Mouse (Mus musculus) adipocyte (in vitro differentiated cells): ENCODE measurements around the gene Rpl23a.
"Not testable (repeated sequence)": the region's sequence is repeated elsewhere in the genome, so short reads cannot be mapped to it uniquely, and the experiment has no call there.

Experiments
- DNase-seq: peaks from one replicate; pipeline ENCODE4 v3.0.0-alpha.2; 2016; ENCODE audit warnings: low spot score

The Rpl23a gene

DNA sequence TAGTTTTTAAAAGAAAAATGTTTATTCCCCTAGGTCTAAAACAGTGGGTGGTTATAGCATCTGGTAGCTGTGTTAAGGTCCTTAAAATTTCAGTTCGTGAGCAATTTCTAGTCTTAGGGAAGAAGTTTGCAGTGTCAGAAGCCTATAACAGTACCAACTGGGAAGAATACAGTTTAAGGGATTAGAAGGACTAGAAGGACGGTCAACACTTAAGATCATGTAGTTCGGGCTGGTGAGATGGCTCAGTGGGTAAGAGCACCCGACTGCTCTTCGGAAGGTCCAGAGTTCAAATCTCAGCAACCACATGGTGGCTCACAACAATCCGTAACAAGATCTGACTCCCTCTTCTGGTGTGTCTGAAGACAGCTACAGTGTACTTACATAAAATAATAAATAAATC lies 1.3 kb upstream of the Rpl23a start:
- not testable (repeated sequence) for DNase-seq

DNA sequence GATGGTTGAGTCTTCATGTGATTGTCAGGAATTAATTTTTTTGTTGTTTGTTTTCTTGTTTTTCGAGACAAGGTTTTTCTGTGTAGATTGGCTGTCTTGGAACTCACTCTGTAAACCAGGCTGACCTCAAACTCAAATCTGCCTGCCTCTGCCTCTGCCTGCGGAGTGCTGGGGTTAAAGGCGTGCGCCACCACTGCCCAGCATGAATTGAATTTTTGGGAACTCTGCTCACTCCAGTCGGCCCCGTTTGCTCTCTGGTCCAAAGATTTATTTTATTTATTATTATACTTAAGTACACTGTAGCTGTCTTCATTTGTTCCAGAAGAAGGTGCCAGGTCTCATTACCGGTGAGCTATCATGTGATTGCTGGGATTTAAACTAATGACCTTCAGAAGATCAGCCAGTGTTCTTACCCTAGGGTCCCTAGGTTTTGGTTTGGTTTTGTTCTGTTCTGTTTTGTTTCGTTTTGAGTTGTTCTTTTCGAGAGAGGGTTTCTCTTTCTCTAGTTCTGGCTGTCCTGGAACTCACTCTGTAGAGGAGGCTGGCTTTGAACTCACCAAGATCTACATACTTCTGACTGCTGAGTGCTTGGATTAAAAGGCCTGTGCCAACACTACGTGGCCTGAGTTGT lies 615 bp upstream of the Rpl23a start:
- DNase-seq = peak; percentile 46

DNA sequence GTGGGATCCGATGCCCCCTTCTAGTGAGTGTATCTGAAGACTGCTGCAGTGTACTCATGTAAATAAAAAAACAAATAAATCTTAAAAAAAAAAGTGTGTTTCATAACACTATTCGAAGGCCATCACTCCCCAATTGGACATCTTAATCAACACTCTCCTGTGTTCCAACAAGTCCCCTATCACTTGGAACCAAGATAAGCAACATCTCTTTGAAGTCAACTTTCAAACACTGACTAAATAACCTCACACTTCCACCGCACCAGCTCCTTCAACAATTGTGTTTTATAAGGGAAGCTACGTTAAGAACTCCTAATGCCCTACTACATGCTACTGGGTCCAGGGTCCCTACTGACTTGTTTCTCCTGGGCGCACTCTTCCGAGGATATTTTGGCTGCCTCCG lies 934 bp downstream of the Rpl23a start:
- DNase-seq = no peak

DNA sequence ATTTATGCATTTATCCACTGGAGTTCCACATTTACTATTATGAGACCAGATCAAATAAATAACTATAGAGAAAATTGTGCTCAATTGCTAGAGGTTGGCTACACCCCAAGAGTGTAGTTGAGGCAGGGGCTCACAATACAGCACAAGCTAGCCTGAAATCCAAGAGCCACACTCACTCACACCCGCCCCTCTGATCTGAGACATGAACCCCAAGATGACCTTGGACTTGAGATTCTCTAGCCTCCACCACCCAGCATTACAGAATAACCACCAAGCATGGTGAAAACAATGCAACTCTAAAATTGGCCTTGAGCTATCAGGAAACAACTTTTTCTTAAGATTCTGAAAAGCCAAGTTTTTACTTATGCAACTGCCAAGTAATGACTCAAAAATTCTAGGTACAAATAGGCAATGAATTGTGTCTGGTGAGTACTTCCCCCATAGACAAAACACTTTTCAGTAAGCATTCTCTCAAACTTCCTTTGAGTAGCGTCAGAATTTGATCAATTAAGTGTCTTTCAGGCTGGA lies 1.5 kb downstream of the Rpl23a start:
- no peak for DNase-seq

DNA sequence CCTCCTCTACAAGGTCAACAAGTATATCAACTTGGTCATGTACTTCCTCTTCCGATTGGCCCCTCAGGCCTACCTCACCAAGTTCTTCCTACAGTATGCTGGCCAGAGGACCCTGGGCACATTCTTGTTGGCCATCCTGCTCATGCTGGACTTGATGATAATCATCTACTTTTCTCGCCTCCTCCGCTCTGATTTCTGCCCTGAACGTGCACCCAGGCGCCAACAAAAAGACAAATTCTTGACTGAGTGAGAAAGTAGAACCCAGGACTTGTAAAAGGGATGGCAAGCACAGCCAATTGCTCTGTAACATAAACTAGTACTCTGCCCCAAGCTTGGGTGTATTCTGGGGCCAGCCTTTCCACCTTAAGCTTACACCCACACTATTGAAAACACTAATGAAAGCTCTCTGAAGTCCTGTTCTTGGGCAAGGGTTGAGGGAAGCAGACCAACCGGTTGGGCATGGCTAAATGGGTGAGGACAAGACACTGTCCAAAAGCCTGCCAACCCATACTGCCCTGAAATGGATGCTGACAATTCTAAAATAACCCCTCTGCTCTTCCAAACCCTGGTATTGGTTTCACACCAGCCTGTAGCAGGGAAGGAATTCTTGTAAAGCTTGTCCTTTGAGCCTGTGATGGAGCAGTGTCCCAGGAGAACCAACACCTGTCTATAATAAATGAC lies 3.2 kb downstream of the Rpl23a start:
- no peak for DNase-seq

DNA sequence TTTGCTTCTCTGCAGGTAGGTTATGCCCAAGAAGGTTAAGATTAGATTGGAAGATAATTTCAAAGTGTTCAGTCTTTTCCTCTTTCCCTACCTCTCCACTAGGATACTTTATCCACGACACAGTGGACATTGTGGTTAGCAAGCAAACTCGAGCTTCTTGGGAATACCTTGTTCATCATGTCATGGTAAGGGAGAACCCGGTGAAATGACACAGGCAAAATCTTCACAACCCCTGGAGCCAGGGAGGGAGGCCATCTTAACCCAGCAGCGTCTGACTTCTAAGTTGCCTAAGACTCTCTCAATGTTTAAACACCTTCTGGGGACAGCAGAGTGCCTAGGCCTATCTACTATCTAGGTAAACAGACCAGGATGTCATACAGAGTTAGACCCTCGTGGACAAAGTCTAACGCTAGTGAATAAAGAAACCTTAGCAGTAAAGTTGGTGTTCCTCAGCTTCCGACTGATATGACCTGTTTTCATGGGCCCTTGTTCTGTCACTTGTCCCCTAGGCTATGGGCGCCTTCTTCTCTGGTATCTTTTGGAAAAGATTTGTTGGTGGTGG lies 3.9 kb downstream of the Rpl23a start:
- DNase-seq = no peak

DNA sequence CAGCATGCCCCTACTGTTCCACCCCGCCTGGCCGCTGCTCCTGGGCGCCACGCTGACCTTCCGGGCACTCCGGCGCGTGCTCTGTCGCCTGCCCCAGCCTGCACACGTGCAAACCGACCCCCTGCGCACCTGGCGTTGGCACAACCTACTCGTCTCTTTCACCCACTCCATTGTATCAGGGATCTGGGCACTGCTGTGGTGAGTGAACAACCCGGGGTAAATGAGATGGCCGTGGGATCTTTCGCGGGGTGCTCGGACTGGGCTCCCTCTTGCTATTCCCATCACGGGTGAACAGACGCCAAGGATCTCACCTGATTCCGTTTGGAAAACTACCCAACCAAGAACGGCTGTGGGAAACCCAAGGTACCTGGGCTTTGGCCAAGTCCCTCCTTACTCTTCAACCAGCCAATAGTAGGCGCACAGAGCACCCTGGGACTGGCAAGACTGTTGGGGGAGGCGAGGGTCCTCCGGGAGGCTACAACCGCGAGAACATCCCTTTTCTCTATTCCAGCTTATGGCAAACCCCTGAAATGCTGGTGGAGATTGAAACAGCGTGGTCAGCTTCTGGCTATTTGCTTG lies 4.4 kb downstream of the Rpl23a start:
- DNase-seq = peak; percentile 83

DNA sequence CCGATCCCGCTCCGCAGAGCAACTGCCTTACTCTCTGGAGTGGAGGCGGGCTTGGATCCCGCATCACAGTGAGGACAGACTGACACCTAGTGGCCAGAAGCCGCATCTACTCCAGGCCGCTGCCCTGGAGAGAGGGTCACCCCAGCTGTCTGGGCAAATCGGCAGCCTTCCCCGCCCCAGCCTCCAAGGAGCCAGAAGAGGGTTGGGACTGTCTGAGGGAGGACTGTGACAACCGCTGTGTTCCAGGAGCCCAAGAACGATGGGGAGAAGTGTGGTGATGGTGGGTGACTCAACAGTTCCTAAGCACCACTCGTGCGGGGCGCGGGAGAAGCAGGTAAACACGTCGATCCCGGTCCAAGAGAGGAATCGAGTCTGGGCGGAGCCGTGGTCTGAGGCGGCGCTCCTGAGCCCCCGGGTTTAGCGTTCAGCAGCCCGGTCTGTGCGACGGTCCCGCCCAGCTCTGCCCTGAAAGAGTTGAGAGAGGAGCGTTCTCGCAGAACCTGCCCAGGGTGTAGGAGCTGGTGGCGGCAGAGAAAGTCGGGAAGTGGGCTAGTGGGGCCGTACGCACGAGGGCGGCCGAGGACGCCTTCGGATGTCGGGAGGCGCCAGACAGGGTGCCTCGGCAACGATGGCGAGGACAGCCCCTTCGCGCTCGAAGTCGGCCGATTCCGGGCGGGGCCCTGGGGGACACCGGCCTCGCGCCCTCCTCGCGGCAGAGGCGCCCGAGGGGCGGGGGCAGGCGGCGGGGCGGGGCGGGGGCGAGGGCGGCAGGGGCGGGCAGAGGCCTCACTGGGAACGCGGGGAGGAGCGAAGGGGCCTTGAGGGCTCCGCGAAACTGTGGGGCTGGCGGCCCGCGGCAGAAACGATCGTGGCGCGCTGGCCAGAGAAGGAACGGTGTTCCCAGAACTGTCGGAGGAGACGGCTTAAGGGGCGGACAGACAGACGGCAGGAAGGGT lies 5.2 kb downstream of the Rpl23a start:
- peak; percentile 98 for DNase-seq

DNA sequence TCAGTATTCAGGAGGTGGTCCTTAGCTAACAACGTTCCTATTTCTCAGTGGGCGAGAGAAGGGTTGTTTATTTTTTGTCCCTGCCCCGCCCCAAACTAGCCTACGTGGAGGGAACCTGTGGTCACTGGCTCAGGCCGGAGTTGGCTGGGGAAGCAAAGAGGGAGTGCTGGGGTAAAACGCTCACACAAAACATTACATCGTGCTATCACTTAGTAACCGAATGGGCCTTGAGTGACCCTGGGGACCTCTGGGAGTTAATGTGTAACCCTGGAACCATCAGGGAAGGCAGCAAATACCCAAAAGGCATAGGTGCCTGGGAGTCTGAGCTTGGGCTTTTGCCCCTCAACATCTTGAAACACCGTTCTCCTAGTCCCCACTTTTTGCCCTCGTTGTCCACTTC lies 5.9 kb downstream of the Rpl23a start:
- DNase-seq = peak; percentile 88

DNA sequence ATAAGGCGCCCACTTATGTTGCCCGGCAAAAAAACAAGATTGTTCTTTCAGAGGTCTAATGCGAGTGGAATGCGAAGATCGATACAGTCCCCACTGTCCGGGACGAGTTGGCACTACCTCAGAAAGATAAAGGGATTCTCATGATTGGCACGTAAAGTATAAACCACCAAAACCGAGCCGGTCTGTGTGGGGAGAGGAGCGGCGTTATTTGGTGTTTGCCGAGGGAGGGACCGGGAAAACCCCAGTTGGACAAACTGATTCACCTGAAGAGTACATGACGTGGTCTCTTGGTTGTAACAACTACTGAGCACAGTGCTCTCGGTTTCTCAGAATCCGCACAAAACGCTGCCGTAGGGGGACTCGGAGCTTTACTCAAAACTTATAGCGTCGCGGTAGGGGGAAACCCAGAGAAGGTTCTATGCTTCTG lies 6.5 kb downstream of the Rpl23a start:
- DNase-seq = no peak

DNA sequence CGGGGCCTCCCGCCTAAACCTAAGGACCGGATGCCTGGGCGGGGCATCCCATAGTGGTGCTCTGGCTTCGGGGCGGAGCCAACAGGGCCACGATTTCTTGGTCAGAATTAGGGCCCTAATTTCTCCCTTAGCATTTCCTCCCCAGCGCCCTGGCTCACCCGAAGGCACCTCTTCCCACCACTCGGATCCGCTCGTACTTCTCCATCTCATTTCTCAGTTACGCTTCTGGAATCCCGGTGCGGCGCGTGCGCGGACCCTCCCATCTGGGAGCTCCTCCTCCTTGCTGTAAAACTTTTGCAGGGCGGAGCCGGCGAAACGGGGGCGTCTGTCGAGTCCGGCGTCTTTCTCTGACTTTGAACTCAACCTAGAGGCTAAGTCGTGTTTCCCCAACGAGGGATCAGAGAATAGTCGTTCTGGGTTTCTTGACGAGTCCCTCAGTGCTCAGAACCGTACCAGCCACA lies 7.0 kb downstream of the Rpl23a start, which contains the start of the genes Nek8 and Tlcd1:
TSS of gene Nek8 (minus strand) at position 274 of the 461 bp plus-strand sequence.
TSS of gene Tlcd1 (plus strand) at position 310 of the 461 bp plus-strand sequence.
- peak; percentile 93 for DNase-seq

DNA sequence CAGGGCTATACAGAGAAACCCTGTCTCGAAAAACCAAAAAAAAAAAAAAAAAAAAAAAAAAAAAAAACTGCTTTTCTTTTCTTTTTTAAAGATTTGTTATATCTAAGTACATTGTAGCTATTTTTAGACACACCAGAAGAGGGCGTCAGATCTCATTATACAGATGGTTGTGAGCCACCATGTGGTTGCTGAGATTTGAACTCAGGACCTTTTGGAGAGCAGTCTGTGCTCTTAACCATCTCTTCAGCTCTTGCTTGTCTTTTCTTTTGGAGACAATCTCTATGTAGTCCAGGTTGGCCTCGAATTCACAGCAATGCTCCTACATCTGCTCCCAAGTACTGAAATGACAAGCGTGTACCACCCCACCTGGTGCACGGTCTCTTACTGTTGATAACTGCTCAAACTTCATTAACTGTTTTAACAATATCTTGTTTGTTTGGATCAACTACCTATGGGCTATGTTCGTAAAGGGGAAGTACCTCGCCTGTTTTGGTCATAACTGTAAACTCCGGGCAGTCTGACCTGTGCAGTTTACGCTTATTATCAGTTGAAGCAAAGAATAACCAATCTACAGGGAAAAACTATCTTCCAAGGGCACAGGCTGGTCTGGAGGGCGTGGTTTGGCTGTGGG lies 7.5 kb downstream of the Rpl23a start:
- no peak for DNase-seq

DNA sequence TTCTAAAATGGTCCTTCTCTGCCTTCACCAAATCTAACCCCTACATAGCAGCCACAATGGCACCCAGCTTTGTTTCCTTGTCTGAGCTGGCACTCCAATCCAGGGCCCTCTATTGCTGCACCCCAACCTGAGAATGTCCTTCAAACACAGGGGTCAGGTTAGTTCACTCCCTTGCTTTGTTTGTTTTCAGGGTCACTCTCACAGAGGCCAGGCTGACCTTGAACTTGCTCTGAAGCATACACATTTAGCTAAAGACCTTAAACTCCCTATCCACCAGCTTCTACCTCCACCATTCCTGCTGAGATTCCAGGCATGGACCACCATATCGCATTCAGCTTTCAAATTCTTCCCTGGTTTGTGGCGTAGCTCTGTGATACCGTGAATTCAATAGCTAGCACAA lies 8.9 kb downstream of the Rpl23a start:
- no peak for DNase-seq

DNA sequence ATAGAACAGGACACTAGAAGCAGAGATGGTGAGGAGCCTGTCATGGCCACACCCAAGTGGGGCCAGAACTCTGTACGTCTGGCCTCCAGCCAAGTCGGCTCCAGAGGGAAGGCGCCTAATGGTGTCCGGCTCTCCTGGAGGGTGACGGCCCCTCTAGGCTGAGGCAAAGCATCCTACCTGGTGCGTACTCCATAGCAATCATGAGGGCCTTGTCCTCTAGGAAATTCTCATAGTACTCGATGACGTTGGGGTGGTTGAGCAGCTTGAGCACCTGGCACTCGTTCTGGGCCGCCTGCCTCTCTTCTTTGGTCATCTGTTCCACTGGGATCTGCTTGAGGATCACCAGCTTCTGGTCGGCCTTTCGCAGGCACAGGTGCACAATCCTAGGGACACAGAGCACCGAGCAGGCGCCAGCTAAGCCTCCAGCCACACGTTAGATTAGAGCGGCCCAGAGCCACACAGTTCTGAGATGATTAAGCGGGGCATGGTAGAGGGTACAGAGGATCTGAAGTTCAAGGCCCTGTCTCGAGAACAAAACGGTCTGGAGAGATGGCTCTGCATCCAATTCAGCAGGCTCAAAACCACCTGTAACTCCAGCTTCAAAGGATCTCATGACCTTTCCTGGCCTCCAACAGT lies 10.5 kb downstream of the Rpl23a start:
- DNase-seq = no peak

DNA sequence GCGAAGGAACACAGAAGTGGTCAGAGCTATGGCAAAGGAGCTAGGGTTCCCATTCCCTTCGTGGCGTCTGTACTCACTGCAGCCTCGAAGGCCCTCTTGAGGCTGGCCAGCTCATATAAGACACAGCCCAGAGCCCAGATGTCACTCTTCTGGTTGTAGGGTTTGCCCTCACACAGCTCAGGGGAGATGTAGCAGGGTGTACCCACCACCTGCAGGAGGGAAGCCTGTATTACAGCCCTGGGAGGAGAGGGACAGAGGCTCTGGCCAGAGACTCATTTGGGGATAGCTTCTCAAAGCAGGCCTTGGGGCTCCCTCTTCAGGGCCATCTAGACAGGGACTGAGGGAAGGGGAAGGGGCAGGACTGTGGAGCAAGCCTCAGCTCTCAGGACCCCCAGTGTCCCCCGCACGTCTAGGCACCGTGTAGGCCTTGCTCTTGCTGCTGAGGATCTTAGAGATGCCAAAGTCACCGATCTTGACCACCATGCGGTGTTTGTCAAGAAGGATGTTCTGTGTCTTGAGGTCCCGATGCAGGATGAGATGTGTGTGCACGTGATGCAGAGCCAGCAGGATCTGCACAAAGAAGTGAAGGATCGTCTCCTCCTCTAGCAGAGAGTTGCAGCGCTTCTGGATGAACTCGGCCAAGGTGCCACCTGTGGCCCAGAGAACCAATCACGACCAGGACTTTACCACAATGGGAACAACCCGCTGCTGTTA lies 11.2 kb downstream of the Rpl23a start:
- DNase-seq = no peak

DNA sequence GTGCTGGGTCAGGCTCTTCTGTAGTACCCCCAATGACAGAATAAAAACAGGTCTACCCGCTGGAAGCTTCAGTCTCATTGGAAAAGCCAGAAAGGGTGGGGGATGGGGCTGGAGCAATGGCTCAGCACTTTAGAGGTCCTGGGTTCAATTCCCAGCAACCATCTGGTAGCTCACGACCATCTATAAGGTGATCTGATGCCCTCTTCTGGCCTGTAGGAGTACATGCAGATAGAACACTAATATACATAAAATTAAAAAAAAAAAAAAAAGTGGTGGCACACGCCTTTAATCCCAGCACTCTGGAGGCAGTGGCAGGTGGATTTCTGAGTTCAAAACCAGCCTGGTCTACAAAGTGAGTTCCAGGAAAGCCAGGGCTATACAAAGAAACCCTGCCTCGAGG lies 12.1 kb downstream of the Rpl23a start:
- no peak for DNase-seq

DNA sequence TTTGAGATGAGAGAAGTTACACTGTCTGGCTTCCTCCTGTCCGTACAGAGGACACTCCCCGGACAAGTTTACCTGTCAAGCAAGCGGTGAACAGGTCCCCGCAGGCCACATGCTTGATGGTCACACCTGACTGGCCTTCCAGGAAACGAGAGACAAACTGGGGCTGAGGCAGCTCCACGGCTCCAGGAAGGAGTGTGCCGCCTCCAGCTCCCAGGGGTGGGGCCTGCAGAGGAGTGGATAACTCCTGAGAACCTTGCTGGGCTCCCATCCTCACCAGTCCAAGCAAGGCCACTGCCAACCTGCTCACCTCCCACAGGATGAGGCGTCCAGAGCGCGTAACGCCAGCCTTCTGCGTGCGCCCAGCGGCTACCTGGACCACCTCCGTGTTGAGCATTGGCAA lies 13.1 kb downstream of the Rpl23a start:
- no peak for DNase-seq

DNA sequence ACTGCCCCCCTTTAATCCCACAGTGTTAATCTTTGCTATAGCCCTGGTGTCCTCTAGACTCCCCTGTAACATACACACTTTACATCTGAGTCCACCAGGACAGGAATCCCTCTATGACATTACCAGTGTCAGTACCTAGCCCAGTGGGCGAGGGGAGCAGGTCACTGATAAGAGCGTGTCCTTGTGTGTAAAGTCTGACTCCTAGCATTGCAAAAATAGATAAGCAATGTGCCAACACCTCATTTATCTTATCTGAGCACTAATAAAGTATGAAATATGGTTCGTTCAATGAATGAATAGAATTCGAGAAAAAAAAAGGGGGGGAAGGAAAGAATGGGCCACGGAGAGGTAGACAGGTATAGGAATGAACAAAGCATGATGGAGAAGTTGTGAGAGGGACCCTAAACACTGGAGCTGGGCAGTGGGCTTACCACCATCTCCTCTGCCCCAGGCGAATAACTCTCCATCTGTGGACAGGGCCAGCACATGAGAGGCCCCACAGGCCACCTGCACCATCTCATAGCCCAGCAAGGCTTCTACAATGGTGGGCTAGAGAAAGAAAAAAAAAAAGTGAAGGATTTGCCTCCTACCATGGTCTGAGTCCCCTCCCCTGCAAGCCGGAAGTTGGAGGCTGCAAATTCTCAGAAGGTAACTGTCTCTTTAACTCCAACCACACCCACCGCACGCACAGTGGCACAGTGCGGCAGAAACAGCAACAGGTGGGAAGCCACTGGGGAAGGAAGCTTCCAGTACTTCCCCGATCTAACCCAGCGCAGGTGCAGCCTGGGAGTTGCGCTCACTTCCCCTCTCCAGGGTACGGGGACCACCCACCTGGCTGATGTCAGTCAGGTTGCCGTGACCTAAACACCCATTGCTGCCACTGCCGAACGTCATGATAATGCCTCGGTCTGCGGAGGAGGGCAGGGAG lies 14.6 kb downstream of the Rpl23a start:
- DNase-seq = no peak
